Mouse (Mus musculus) hindbrain, embryonic 16.5 days (tissue): ENCODE results near the gene Scd1. TPM values are rescaled to one million over a fixed set of nuclear protein-coding genes. Genes with fewer than 3 reads are reported as not detected.

Experiments
- ATAC-seq: fragments of 200-750 bp; cut with Nextera tagmentation; 2 replicates; pipeline ENCODE4 v1.8.0; 2017; ENCODE audit warnings: moderate TSS enrichment, moderate library complexity
- H3K27ac ChIP-seq: fragments of 300-500 bp; sonication (generic); 2 replicates; pipeline ENCODE4 v1.5.1; 2014; ENCODE audit warnings: low read depth, mild to moderate bottlenecking, control low read depth, low read length, moderate library complexity
- H3K27me3 ChIP-seq: fragments of 300-500 bp; sonication (generic); replicated peaks from 2 replicates; pipeline ENCODE4 v1.6.1; 2014; ENCODE audit warnings: low read length; ENCODE audit not compliant: control insufficient read depth, insufficient read depth
- H3K36me3 ChIP-seq: fragments of 300-500 bp; sonication (generic); 2 replicates; pipeline ENCODE4 v1.6.1; 2014; ENCODE audit warnings: mild to moderate bottlenecking, low read length, moderate library complexity, mixed read lengths; ENCODE audit not compliant: control insufficient read depth, insufficient read depth
- H3K4me1 ChIP-seq: fragments of 300-500 bp; sonication (generic); 2 replicates; pipeline ENCODE4 v1.6.1; 2014; ENCODE audit warnings: low read depth, low read length; ENCODE audit not compliant: control insufficient read depth, insufficient read depth
- H3K4me2 ChIP-seq: fragments of 300-500 bp; sonication (generic); 2 replicates; pipeline ENCODE4 v1.6.1; 2014; ENCODE audit warnings: mild to moderate bottlenecking, low read length, control low read depth, moderate library complexity
- H3K4me3 ChIP-seq: fragments of 300-500 bp; sonication (generic); 2 replicates; pipeline ENCODE4 v1.5.1; 2014; ENCODE audit warnings: mild to moderate bottlenecking, low read length, control low read depth, moderate library complexity
- H3K9ac ChIP-seq: fragments of 300-500 bp; sonication (generic); 2 replicates; pipeline ENCODE4 v1.6.1; 2014; ENCODE audit warnings: low read depth, mild to moderate bottlenecking, control low read depth, low read length, moderate library complexity
- H3K9me3 ChIP-seq: fragments of 300-500 bp; sonication (generic); 2 replicates; pipeline ENCODE4 v1.6.1; 2014; ENCODE audit warnings: mild to moderate bottlenecking, low read length, moderate library complexity; ENCODE audit not compliant: control insufficient read depth
- WGBS: fragments of 180-500 bp; shearing (Covaris S2); extraction: QIAGEN DNeasy Blood & Tissue Kit; methylation state at CpG from one replicate; pipeline ENCODE4 v1.1.7; 2014; 5-methylcytosine and 5-hydroxymethylcytosine counted together
- polyA plus RNA-seq: library from polyadenylated mRNA; unstranded; fragments of >200 nt; fragmentation: Nextera tagmentation; extraction: Ambion mirVana; gene quantifications from 2 replicates; pipeline ENCODE4 v1.2.1, GENCODE M21; 2015

Scd1 gene
- polyA plus RNA-seq: 7.9 and 9.3 TPM in 2 replicates

DNA sequence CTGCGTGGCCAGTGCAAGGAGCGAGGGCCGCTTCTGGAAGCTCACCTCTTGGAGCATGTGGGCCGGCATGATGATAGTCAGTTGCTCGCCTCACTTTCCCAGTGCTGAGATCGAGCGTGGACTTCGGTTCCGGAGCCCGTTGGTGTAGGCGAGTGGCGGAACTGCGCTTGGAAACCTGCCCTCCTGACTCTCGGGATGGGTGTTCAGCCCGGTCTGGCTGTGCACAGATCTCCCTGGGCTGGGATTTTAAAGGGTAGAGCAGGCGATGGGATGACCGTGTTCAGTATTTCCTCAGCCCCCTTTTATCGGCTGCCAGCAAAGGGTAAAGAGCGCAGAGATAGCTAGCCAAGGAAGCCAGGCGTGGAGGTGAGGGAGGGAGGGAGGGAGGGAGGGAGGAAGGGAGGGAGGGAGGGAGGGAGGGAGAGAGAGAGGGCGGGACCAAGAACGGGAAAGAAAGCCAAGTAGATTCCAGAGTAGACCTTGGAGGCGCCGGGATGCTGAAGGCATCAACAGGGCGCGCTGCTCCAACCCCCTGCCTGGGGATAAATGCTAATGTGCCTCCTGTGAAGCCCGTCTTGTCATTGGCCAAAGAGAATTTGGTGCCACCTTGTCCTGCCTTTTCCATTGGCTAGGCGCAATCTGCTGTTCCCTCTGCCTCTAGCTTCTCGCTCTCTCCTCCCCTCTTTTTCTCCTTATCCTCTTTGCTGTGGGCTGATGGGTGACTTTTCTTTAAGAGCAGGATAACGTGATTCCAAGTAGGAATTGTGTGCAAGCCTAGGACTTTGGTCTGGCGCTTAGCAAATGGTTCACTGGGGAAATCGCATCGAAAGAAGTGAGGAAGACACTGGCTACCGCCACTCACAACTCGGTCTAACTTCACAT, at the start of gene Scd1:
Scd1 (minus strand) TSS at position 539 of the 882 bp plus-strand sequence.
- H3K36me3 ChIP-seq: peaks cover 3% of the 10 kb centered on the region; the same call in 1 of the 2 replicates
- H3K27ac ChIP-seq: peak within 1 kb of the TSS; percentile 85
- under 1% methylated on average over 34 of the region's 35 CpGs for WGBS
- H3K9ac ChIP-seq: peak within 1 kb of the TSS; percentile 73
- H3K4me1 ChIP-seq: peaks cover 15% of the 10 kb centered on the region
- peak within 1 kb of the TSS; percentile 64 for H3K4me3 ChIP-seq
- no peaks in the 10 kb centered on the region for H3K9me3 ChIP-seq
- peak; percentile 98 for ATAC-seq
- peak within 1 kb of the TSS; percentile 93 for H3K4me2 ChIP-seq
- H3K27me3 ChIP-seq: no peaks in the 10 kb centered on the region

GRCm38 (mm10) chr19:44455356-44455755, 47.7 kb upstream of the Scd1 start:
- no peaks in the 10 kb centered on the region; the same call in 1 of the 2 replicates for H3K27me3 ChIP-seq
- H3K27ac ChIP-seq: no peak overlapping the region
- H3K4me1 ChIP-seq: no peaks in the 10 kb centered on the region
- no peak overlapping the region for H3K4me3 ChIP-seq
- no peak overlapping the region for H3K9ac ChIP-seq
- ATAC-seq: no peak
- WGBS: 93% methylated on average over 8 of the region's 8 CpGs
- H3K36me3 ChIP-seq: no peaks in the 10 kb centered on the region
- no peaks in the 10 kb centered on the region for H3K9me3 ChIP-seq
- no peak overlapping the region for H3K4me2 ChIP-seq

GRCm38 (mm10) chr19:44454862-44455261, 47.2 kb upstream of the Scd1 start:
- WGBS: 88% methylated on average over 6 of the region's 6 CpGs
- H3K27me3 ChIP-seq: no peaks in the 10 kb centered on the region; the same call in 1 of the 2 replicates
- no peak overlapping the region for H3K27ac ChIP-seq
- H3K9me3 ChIP-seq: no peaks in the 10 kb centered on the region
- H3K36me3 ChIP-seq: no peaks in the 10 kb centered on the region
- H3K4me1 ChIP-seq: no peaks in the 10 kb centered on the region
- H3K4me2 ChIP-seq: no peak overlapping the region
- ATAC-seq: no peak
- no peak overlapping the region for H3K4me3 ChIP-seq
- H3K9ac ChIP-seq: no peak overlapping the region

DNA sequence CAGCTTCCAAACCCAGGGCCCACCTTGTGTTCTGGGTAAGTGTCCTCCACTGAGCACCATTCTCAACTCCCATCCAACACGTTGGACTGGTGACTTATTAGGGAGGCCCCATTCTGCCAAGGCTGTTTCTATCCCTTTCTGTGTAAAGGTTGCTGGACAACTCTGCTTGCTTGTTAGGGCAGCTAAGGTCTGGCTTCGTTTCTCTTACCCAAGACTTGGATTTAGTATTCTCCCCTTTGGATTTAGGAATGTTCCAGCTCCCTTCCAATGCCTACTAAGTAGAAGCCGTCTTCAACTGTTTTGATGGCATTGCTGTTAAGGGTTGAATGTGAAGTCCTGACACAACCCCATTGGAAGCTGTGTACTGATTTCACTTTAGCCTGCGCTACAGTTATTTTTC, 40.2 kb upstream of the Scd1 start:
- Histone ChIP-seq H3K4me2 (no peak overlapping the region), H3K9ac (no peak overlapping the region), H3K4me1 (no peaks in the 10 kb centered on the region), H3K36me3 (no peaks in the 10 kb centered on the region), H3K4me3 (no peak overlapping the region), H3K27me3 (no peaks in the 10 kb centered on the region), H3K9me3 (no peaks in the 10 kb centered on the region), H3K27ac (no peak overlapping the region)
- WGBS: 84% methylated on average over 4 of the region's 4 CpGs
- ATAC-seq: no peak

DNA sequence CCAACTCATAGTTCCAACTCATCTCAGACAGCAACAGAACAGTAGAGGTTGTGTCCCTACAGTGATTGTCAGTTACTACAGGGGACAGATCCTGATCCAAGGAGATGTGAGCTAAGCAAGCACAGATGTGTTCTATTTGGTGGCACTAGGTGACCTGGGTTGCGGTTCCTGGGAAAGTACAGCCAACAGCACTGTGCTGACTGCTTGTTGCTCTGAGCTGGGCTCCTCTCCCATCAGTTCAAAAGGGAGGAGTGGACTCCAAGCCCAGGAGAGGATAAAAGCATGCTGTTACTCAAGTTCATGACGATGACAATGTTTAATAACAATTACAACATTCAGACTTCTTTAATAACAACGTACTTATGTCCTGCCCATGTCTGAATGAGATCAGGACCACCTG, 38.1 kb upstream of the Scd1 start:
- Histone ChIP-seq H3K4me1 (no peaks in the 10 kb centered on the region), H3K9ac (no peak overlapping the region), H3K27me3 (no peaks in the 10 kb centered on the region), H3K9me3 (no peaks in the 10 kb centered on the region), H3K36me3 (no peaks in the 10 kb centered on the region), H3K27ac (no peak overlapping the region), H3K4me3 (no peak overlapping the region), H3K4me2 (no peak overlapping the region)
- 94% methylated on average over 3 of the region's 3 CpGs for WGBS
- no peak for ATAC-seq

GRCm38 (mm10) chr19:44439302-44439701, 31.6 kb upstream of the Scd1 start:
- no peak for ATAC-seq
- no peaks in the 10 kb centered on the region for H3K4me1 ChIP-seq
- H3K27ac ChIP-seq: no peak overlapping the region
- no peak overlapping the region for H3K9ac ChIP-seq
- H3K4me2 ChIP-seq: no peak overlapping the region
- WGBS: 56% methylated on average over 4 of the region's 4 CpGs
- no peaks in the 10 kb centered on the region for H3K36me3 ChIP-seq
- no peaks in the 10 kb centered on the region for H3K27me3 ChIP-seq
- H3K4me3 ChIP-seq: no peak overlapping the region
- H3K9me3 ChIP-seq: no peaks in the 10 kb centered on the region

GRCm38 (mm10) chr19:44437975-44438374, 30.3 kb upstream of the Scd1 start:
- H3K9me3 ChIP-seq: no peaks in the 10 kb centered on the region
- H3K27me3 ChIP-seq: no peaks in the 10 kb centered on the region
- H3K27ac ChIP-seq: no peak overlapping the region
- H3K4me1 ChIP-seq: no peaks in the 10 kb centered on the region
- 79% methylated on average over 6 of the region's 6 CpGs for WGBS
- no peaks in the 10 kb centered on the region for H3K36me3 ChIP-seq
- H3K9ac ChIP-seq: no peak overlapping the region
- no peak overlapping the region for H3K4me2 ChIP-seq
- H3K4me3 ChIP-seq: no peak overlapping the region
- no peak for ATAC-seq

GRCm38 (mm10) chr19:44432084-44432483, 24.4 kb upstream of the Scd1 start:
- Histone ChIP-seq H3K4me1 (no peaks in the 10 kb centered on the region), H3K4me3 (no peak overlapping the region), H3K9me3 (no peaks in the 10 kb centered on the region), H3K4me2 (no peak overlapping the region), H3K27me3 (no peaks in the 10 kb centered on the region), H3K9ac (no peak overlapping the region), H3K36me3 (no peaks in the 10 kb centered on the region), H3K27ac (no peak overlapping the region)
- 82% methylated on average over 5 of the region's 5 CpGs for WGBS
- ATAC-seq: no peak

DNA sequence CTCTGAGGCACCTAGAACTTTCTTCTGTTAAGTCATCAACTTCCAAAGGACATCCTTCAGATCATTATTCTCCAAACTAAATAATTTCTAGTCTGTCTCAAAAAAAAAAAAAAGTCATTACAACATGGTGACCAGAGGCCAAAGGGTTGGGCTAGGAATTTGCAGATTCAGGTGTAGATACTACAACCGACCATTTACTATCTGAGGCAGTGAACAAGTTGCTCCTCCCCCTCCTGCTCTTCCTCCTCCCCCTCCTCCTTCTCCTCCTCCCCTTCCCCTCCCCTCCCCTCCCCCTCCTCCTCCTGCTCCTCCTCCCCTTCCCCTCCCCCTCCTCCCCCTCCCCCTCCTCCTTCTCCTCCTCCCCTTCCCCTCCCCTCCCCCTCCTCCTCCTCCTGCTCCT, 20.0 kb upstream of the Scd1 start:
- H3K9me3 ChIP-seq: no peaks in the 10 kb centered on the region
- H3K36me3 ChIP-seq: no peaks in the 10 kb centered on the region
- no peak overlapping the region for H3K9ac ChIP-seq
- no peak overlapping the region for H3K27ac ChIP-seq
- no peak for ATAC-seq
- no peaks in the 10 kb centered on the region for H3K4me1 ChIP-seq
- H3K4me3 ChIP-seq: no peak overlapping the region
- H3K4me2 ChIP-seq: no peak overlapping the region
- H3K27me3 ChIP-seq: no peaks in the 10 kb centered on the region
- WGBS: 100% methylated on average over 1 of the region's 1 CpGs
